Mouse (Mus musculus) cerebellum, adult 18-20 months (tissue): ENCODE results near the gene Eif2b2.
A peak's percentile ranks its signal among the peaks of the same experiment; 100 is the strongest.

Experiments used
- DNase-seq, 2 experiments: peaks; one replicate each; pipeline ENCODE4 v3.0.0; 2021

Eif2b2 gene

GRCm38 (mm10) chr12:85194623-85195018 is 24.7 kb upstream of the Eif2b2 start:
- peak in 1 of 2 experiments; percentile 25 for DNase-seq

GRCm38 (mm10) chr12:85195086-85195485 is 24.2 kb upstream of the Eif2b2 start:
- DNase-seq: no peak

GRCm38 (mm10) chr12:85196191-85196590 is 23.1 kb upstream of the Eif2b2 start:
- no peak for DNase-seq

GRCm38 (mm10) chr12:85197371-85197770 is 21.9 kb upstream of the Eif2b2 start:
- DNase-seq: no peak

- no peak for DNase-seq
Observed at GRCm38 (mm10) chr12:85197936-85198335, 21.3 kb upstream of the Eif2b2 start.

GRCm38 (mm10) chr12:85199954-85200353 is 19.3 kb upstream of the Eif2b2 start:
- DNase-seq: no peak

- DNase-seq: peak in 1 of 2 experiments; percentile 21
Observed at GRCm38 (mm10) chr12:85200929-85201829, 18.1 kb upstream of the Eif2b2 start.

GRCm38 (mm10) chr12:85201830-85202147 is 17.5 kb upstream of the Eif2b2 start:
- no peak for DNase-seq

- DNase-seq: no peak
Observed at GRCm38 (mm10) chr12:85202191-85202590, 17.1 kb upstream of the Eif2b2 start.

GRCm38 (mm10) chr12:85203699-85204098 is 15.6 kb upstream of the Eif2b2 start:
- no peak for DNase-seq

- DNase-seq: no peak
Observed at GRCm38 (mm10) chr12:85204105-85204504, 15.2 kb upstream of the Eif2b2 start.

GRCm38 (mm10) chr12:85205425-85205824 is 13.9 kb upstream of the Eif2b2 start:
- no peak for DNase-seq

GRCm38 (mm10) chr12:85208687-85209199 is 10.5 kb upstream of the Eif2b2 start:
- DNase-seq: no peak

GRCm38 (mm10) chr12:85215031-85215430 is 4.2 kb upstream of the Eif2b2 start:
- DNase-seq: no peak

- DNase-seq: no peak
Observed at GRCm38 (mm10) chr12:85217733-85218310, 1.5 kb upstream of the Eif2b2 start.

- peak; percentile 19 to 20 for DNase-seq
Observed at GRCm38 (mm10) chr12:85219905-85220290, 617 bp downstream of the Eif2b2 start.

- DNase-seq: no peak
Observed at GRCm38 (mm10) chr12:85227227-85227626, 7.9 kb downstream of the Eif2b2 start.

- no peak for DNase-seq
Observed at GRCm38 (mm10) chr12:85227876-85228599, 8.8 kb downstream of the Eif2b2 start.

GRCm38 (mm10) chr12:85233376-85234358 is 14.4 kb downstream of the Eif2b2 start:
- no peak for DNase-seq

GRCm38 (mm10) chr12:85237553-85237952 is 18.3 kb downstream of the Eif2b2 start:
- no peak for DNase-seq

- DNase-seq: no peak
Observed at GRCm38 (mm10) chr12:85252083-85252482, 32.8 kb downstream of the Eif2b2 start.

GRCm38 (mm10) chr12:85256074-85256751 is 36.9 kb downstream of the Eif2b2 start:
- DNase-seq: no peak
